Mouse (Mus musculus): ENCODE results near the gene Rbm26. TPM values are rescaled to one million over a fixed set of nuclear protein-coding genes. Genes with fewer than 3 reads are reported as not detected.

The Rbm26 gene
- polyA plus RNA-seq, 1 experiment from 2014 or later, result 9.8 TPM

GRCm38 (mm10) chr14:105084757-105085330 is 92.3 kb downstream of the Rbm26 start:
- Histone ChIP-seq H3K27me3 (ENCODE audit: insufficient read depth, low read length) (no peaks in the 10 kb centered on the region), H3K4me1 (ENCODE audit: insufficient read depth) (no peaks in the 10 kb centered on the region), H3K9me3 (ENCODE audit: low read length) (no peaks in the 10 kb centered on the region), H3K27ac (ENCODE audit: low read depth) (no peak overlapping the region), H3K4me3 (ENCODE audit: low read depth, low read length) (no peak overlapping the region), H3K9ac (replicated peaks) (no peak overlapping the region), H3K4me2 (ENCODE audit: low read depth, low read length) (no peak overlapping the region), H3K36me3 (replicated peaks; ENCODE audit: insufficient read depth, low read length) (no peaks in the 10 kb centered on the region)
- TF ChIP-seq EP300 (IDR thresholded peaks at IDR 0.05; ENCODE audit: low read depth), result no peak
- no peak for TF ChIP-seq CTCF (IDR thresholded peaks at IDR 0.05; ENCODE audit: low read depth)
- ATAC-seq (no peak), DNase-seq (no peak)
- WGBS (ENCODE audit: insufficient replicate concordance), result 67% methylated on average over 8 of the region's 8 CpGs

- no peaks in the 10 kb centered on the region for H3K9me3 ChIP-seq (ENCODE audit: low read length)
- H3K4me1 ChIP-seq (ENCODE audit: insufficient read depth), result no peaks in the 10 kb centered on the region
- no peak overlapping the region for H3K9ac ChIP-seq (replicated peaks)
- no peak overlapping the region for H3K4me2 ChIP-seq (ENCODE audit: low read depth, low read length)
- H3K27me3 ChIP-seq (ENCODE audit: insufficient read depth, low read length), result no peaks in the 10 kb centered on the region
- no peak for TF ChIP-seq CTCF (IDR thresholded peaks at IDR 0.05; ENCODE audit: low read depth)
- TF ChIP-seq EP300 (IDR thresholded peaks at IDR 0.05; ENCODE audit: low read depth), result no peak
- no peaks in the 10 kb centered on the region for H3K36me3 ChIP-seq (replicated peaks; ENCODE audit: insufficient read depth, low read length)
- ATAC-seq (no peak), DNase-seq (no peak)
- WGBS (ENCODE audit: insufficient replicate concordance), result 79% methylated on average over 11 of the region's 11 CpGs
- H3K27ac ChIP-seq (ENCODE audit: low read depth), result no peak overlapping the region
- no peak overlapping the region for H3K4me3 ChIP-seq (ENCODE audit: low read depth, low read length)
Measured at GRCm38 (mm10) chr14:105084106-105084505, 93.0 kb downstream of the Rbm26 start.

DNA sequence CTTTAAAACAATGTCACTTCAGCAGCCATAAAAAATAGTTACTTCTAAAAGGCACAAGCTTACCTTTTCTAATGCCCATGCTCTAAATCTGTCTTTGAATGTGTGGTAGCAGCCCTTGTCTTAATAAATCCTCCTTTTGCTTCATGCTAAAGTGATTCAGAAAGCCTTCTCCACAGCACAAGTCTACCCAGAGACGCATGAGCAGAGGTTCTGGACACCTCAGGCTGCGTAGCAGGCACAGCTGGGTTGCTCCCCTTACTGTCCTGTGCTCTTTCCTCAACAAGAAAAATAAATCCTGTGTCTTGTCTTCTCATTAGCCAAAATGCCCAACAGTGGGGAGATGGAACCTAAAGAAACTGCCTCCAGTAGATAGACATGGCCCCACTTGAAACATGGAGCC is 102.4 kb downstream of the Rbm26 start:
- 82% methylated on average over 2 of the region's 2 CpGs for WGBS (ENCODE audit: insufficient replicate concordance)
- TF ChIP-seq EP300 (IDR thresholded peaks at IDR 0.05; ENCODE audit: low read depth) (no peak), CTCF (IDR thresholded peaks at IDR 0.05; ENCODE audit: low read depth) (no peak)
- H3K4me3 ChIP-seq (ENCODE audit: low read depth, low read length), result no peak overlapping the region

DNA sequence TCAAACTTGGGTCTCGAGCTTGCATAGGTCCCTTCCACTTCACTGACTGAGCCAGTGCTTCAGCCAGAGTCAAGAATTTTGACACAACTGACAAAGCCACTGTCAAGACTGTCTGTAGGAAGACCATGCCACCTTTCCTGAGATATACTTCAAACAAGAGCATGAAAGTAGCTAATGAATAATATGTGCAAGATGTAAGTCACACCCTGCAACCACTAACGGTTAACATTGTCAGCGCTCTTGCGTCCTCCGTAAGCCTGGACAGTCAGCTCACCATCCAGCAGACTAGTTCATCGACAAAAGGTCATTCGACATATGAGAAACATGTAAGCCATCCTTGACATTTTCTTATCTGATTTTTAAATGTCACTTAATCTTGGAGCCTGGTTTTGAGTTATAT is 102.8 kb downstream of the Rbm26 start:
- Histone ChIP-seq H3K36me3 (replicated peaks; ENCODE audit: insufficient read depth, low read length) (no peaks in the 10 kb centered on the region), H3K27me3 (ENCODE audit: insufficient read depth, low read length) (no peaks in the 10 kb centered on the region), H3K4me3 (ENCODE audit: low read depth, low read length) (no peak overlapping the region), H3K27ac (ENCODE audit: low read depth) (no peak overlapping the region), H3K4me1 (ENCODE audit: insufficient read depth) (no peaks in the 10 kb centered on the region), H3K9me3 (ENCODE audit: low read length) (no peaks in the 10 kb centered on the region), H3K9ac (replicated peaks) (no peak overlapping the region), H3K4me2 (ENCODE audit: low read depth, low read length) (no peak overlapping the region)
- 83% methylated on average over 7 of the region's 7 CpGs for WGBS (ENCODE audit: insufficient replicate concordance)
- DNase-seq, result no peak
- TF ChIP-seq CTCF (IDR thresholded peaks at IDR 0.05; ENCODE audit: low read depth) (no peak), EP300 (IDR thresholded peaks at IDR 0.05; ENCODE audit: low read depth) (no peak)
- no peak for ATAC-seq

More for the DNA sequence above, 102.4 kb downstream of the Rbm26 start:
- Histone ChIP-seq H3K4me1 (ENCODE audit: insufficient read depth) (no peaks in the 10 kb centered on the region), H3K36me3 (replicated peaks; ENCODE audit: insufficient read depth, low read length) (no peaks in the 10 kb centered on the region), H3K9me3 (ENCODE audit: low read length) (no peaks in the 10 kb centered on the region), H3K27me3 (ENCODE audit: insufficient read depth, low read length) (no peaks in the 10 kb centered on the region), H3K27ac (ENCODE audit: low read depth) (no peak overlapping the region), H3K9ac (replicated peaks) (no peak overlapping the region), H3K4me2 (ENCODE audit: low read depth, low read length) (no peak overlapping the region)
- ATAC-seq, result no peak
- no peak for DNase-seq

- no peaks in the 10 kb centered on the region for H3K9me3 ChIP-seq (ENCODE audit: low read length)
- no peak for ATAC-seq
- no peaks in the 10 kb centered on the region for H3K4me1 ChIP-seq (ENCODE audit: insufficient read depth)
- H3K4me3 ChIP-seq (ENCODE audit: low read depth, low read length), result no peak overlapping the region
- no peaks in the 10 kb centered on the region for H3K27me3 ChIP-seq (ENCODE audit: insufficient read depth, low read length)
- H3K9ac ChIP-seq (replicated peaks), result no peak overlapping the region
- no peak overlapping the region for H3K27ac ChIP-seq (ENCODE audit: low read depth)
- H3K36me3 ChIP-seq (replicated peaks; ENCODE audit: insufficient read depth, low read length), result no peaks in the 10 kb centered on the region
- WGBS (ENCODE audit: insufficient replicate concordance), result 55% methylated on average over 14 of the region's 14 CpGs
- TF ChIP-seq EP300 (IDR thresholded peaks at IDR 0.05; ENCODE audit: low read depth), result no peak
- TF ChIP-seq CTCF (IDR thresholded peaks at IDR 0.05; ENCODE audit: low read depth), result no peak
- H3K4me2 ChIP-seq (ENCODE audit: low read depth, low read length), result no peak overlapping the region
- no peak for DNase-seq
Measured at GRCm38 (mm10) chr14:105071010-105071509, 106.1 kb downstream of the Rbm26 start.

DNA sequence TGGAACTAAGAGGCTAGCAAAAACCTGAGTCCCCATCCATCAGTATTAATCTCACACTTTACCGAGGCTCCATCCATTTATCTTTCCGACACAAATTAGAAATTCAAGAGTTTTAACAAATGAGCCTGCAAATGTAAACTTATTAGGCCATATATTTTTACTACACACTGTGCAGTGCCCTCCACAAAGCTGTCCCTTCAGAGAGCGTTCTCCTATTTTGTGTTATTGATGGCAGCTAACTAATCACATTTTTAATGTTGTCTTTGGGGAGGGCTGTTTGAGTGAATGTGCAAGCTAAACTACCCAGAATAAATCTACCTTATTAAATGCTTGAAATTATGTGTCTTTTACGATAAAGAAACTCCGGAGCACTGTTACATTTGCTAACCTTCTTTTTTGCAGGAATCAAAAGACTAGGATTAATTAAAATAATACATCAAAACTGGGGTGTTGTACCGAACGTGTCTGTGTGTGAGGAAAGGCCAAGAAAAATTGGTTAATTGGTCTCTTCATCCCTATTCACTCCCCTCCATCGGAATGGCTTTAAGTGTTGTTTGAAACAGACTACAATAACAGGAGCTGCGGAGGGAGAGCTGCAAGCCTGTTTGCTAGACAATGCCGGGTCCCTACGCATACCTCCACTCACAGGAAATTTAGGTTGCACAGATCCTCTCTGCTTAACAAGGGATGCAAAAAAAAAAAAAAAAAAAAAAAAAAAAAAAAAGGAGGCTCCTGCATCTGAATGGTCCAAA is 106.7 kb downstream of the Rbm26 start:
- ATAC-seq (no peak), DNase-seq (no peak)
- 73% methylated on average over 11 of the region's 11 CpGs for WGBS (ENCODE audit: insufficient replicate concordance)
- no peaks in the 10 kb centered on the region for H3K27me3 ChIP-seq (ENCODE audit: insufficient read depth, low read length)
- H3K36me3 ChIP-seq (replicated peaks; ENCODE audit: insufficient read depth, low read length), result no peaks in the 10 kb centered on the region
- no peaks in the 10 kb centered on the region for H3K4me1 ChIP-seq (ENCODE audit: insufficient read depth)
- no peak for TF ChIP-seq CTCF (IDR thresholded peaks at IDR 0.05; ENCODE audit: low read depth)
- TF ChIP-seq EP300 (IDR thresholded peaks at IDR 0.05; ENCODE audit: low read depth), result no peak
- H3K9me3 ChIP-seq (ENCODE audit: low read length), result no peaks in the 10 kb centered on the region
- H3K4me3 ChIP-seq (ENCODE audit: low read depth, low read length), result no peak overlapping the region
- no peak overlapping the region for H3K27ac ChIP-seq (ENCODE audit: low read depth)
- H3K9ac ChIP-seq (replicated peaks), result no peak overlapping the region
- H3K4me2 ChIP-seq (ENCODE audit: low read depth, low read length), result no peak overlapping the region

Measured in liver, postnatal 0 days (tissue).